Mouse (Mus musculus): ENCODE measurements around the gene Asphd1. TPM values are rescaled to one million over a fixed set of nuclear protein-coding genes. Genes with fewer than 3 reads are reported as not detected.

The Asphd1 gene
- polyA plus RNA-seq, 1 experiment from 2014 or later: not detected

DNA sequence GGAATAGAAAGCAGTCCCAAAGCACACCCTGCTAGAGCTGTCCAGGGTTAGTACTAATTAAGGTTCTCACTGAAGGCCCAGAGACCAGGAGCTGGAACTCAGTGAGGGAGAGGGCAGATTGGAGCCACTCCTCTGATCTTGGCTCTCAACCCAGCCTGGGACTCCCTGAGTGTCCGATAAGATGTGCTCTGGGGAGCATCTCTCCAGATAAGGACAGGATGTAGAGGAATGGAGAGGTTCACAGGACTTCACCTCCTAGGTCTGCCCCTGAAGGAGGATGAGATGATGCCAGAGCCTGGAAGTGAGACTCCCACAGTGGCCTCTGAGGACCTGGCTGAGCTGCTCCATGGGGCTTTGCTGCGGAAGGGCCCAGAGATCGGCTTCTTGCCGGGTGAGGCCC lies 2.4 kb upstream of the Asphd1 start:
- 16% methylated on average over 4 of the region's 4 CpGs for WGBS (ENCODE audit: insufficient replicate concordance)
- no peak overlapping the region for H3K4me3 ChIP-seq (replicated peaks)
- H3K9ac ChIP-seq: no peak overlapping the region
- H3K27ac ChIP-seq (replicated peaks): no peak overlapping the region
- H3K4me1 ChIP-seq (replicated peaks): peaks cover 20% of the 10 kb centered on the region
- H3K36me3 ChIP-seq (replicated peaks): no peaks in the 10 kb centered on the region
- H3K9me3 ChIP-seq (replicated peaks): no peaks in the 10 kb centered on the region
- peaks cover 55% of the 10 kb centered on the region for H3K27me3 ChIP-seq
- H3K4me2 ChIP-seq: no peak overlapping the region
- no peak for ATAC-seq (ENCODE audit: insufficient read depth)

DNA sequence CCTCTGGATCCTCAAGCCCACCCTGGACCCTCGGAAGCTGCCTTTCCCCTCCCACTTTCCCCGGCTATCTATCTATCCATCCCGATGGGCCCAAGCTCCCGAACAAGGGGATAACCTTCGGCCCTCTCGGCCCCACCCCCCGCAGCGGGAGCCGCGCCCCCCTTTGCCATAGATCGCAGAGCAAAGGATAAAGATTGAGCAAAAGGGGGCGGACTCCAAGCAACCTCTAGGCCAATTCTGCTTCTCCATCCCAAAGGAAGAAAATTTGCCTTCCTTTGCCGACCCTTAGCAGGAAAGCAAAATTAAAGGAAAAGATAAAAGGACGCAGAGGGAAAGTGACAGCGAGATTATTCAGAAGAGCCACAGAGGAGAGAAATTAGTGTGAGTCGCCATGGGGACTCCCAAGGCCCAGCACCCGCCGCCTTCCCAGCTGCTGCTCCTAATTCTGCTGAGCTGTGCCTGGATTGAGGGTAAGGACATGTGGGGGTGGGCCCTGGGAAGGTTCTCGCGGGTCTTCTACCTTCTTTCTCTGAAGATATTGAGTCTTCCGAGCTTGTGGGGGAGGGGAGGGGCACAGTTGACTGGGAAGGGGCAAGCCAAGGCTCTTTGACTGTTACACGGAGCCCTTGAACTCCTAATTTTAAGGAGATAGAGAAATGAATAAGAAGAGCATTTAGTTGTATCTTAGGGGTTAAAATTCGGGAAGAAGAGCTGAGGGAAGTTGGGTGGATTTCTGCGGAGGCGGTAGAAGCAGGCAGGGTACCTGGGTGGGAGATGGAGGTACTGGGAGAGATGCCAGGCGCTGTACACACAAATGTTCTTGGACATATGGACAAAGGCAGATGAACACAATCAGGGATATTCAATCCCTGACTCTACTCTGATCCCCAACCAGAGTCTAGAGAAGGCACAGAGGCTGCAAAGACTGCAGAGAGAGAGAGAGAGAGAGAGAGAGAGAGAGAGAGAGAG lies 1.5 kb upstream of the Asphd1 start:
- WGBS (ENCODE audit: insufficient replicate concordance): 7% methylated on average over 26 of the region's 26 CpGs
- Histone ChIP-seq H3K36me3 (replicated peaks) (no peaks in the 10 kb centered on the region), H3K4me2 (peak overlapping the region; percentile 79), H3K4me1 (replicated peaks) (peaks cover 20% of the 10 kb centered on the region), H3K27ac (replicated peaks) (no peak overlapping the region), H3K9ac (no peak overlapping the region), H3K27me3 (peaks cover 55% of the 10 kb centered on the region), H3K9me3 (replicated peaks) (no peaks in the 10 kb centered on the region), H3K4me3 (replicated peaks) (no peak overlapping the region)
- ATAC-seq (ENCODE audit: insufficient read depth): no peak

DNA sequence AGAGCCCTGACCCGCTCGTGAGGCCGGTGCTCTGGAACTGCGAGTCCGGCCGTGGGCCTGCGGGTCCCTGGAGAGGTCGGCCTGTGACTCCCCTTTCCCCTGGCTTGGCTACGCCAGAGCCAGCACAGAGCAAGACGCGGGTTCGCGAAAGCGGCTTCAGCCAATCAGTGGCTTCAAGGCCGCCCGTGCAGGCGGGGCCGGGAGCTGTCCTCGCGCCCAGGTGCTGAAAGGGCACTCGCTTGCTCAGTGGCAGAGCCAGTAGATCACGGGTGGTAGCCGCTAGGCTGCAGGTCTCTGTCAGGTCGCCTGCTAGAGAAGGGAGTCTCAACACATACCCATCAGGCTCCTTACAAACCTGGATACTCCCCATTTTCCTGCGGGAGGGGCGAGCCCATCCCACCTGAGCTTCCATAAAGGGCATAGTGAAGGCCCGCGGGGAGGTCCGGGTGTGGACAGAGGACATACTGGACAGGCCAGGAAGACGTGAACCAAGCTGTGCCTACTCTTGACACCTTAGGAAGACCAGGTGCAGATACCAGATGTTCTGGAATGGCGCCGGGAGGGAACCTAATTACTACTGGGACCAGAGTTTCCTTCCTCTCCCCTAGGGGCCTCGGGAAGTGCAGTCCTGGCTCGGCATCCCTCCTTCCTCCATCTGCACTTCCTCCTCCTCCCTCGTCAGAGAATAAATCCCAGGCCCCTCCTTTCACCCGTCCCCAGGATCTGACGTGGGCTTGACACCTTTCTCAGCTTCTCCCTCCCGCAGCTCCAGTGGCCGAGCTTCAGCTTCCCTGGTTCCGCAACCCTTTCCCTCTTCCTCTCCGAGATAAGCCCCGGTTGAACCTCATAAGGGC lies 638 bp upstream of the Asphd1 start, which contains the start of gene Sez6l2:
Gene Sez6l2, plus strand, starts transcription at position 771 of the 854 bp plus-strand sequence.
- H3K27ac ChIP-seq (replicated peaks): no peak within 1 kb of the TSS
- peaks cover 55% of the 10 kb centered on the region for H3K27me3 ChIP-seq
- WGBS (ENCODE audit: insufficient replicate concordance): 2% methylated on average over 42 of the region's 42 CpGs
- H3K4me3 ChIP-seq (replicated peaks): peak within 1 kb of the TSS; percentile 50
- peak; percentile 65 for ATAC-seq (ENCODE audit: insufficient read depth)
- peaks cover 20% of the 10 kb centered on the region for H3K4me1 ChIP-seq (replicated peaks)
- H3K4me2 ChIP-seq: peak within 1 kb of the TSS; percentile 79
- no peaks in the 10 kb centered on the region for H3K36me3 ChIP-seq (replicated peaks)
- H3K9ac ChIP-seq: peak within 1 kb of the TSS; percentile 30; the same call in 1 of the 2 replicates
- no peaks in the 10 kb centered on the region for H3K9me3 ChIP-seq (replicated peaks)

DNA sequence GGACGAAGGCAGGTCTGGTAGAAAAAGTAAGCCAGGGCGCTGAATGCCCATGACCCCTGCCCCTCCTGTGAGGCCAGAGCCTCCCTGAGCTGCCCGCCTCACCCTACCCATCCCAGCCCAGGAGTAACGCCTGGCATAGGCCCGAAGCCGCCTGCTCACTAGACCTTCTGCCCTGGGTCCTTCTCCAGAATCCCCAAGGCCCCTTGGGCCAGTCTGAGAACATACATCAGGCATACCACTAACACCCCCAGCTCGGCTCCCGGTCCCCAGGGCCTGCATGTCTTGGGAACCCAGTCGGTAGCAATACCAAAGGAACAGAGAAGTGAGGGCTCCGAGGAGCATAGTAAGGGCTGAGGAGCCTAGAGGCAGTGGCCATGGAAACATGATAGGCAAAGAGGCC lies 756 bp downstream of the Asphd1 start:
- Histone ChIP-seq H3K27ac (replicated peaks) (no peak overlapping the region), H3K27me3 (peaks cover 52% of the 10 kb centered on the region), H3K9ac (no peak overlapping the region), H3K9me3 (replicated peaks) (no peaks in the 10 kb centered on the region), H3K36me3 (replicated peaks) (no peaks in the 10 kb centered on the region; the same call in 1 of the 2 replicates), H3K4me3 (replicated peaks) (no peak overlapping the region), H3K4me2 (no peak overlapping the region), H3K4me1 (replicated peaks) (peaks cover 20% of the 10 kb centered on the region)
- WGBS (ENCODE audit: insufficient replicate concordance): 70% methylated on average over 10 of the region's 10 CpGs
- no peak for ATAC-seq (ENCODE audit: insufficient read depth)

DNA sequence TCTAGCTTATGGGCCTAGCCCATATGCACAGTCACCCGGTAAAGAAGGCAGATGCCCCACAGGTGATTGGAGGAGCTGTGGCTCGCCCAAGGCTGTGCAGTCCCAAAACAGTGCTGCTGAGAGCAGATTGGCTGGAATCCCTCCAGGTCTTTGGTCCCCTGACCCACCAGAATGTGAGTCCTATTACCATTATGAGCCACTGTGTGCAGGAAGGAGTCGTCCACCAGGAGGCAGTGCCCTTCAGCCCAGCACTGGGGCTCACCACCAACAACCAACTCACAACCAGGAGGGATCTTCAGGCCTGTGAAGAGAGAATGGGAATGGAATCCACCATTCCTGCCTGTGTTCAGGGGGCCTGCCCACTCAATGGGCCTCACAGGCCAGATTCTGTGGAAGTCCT lies 2.9 kb downstream of the Asphd1 start:
- WGBS (ENCODE audit: insufficient replicate concordance): 41% methylated on average over 3 of the region's 3 CpGs
- Histone ChIP-seq H3K36me3 (replicated peaks) (no peaks in the 10 kb centered on the region; the same call in 1 of the 2 replicates), H3K4me3 (replicated peaks) (no peak overlapping the region), H3K9ac (no peak overlapping the region), H3K27ac (replicated peaks) (no peak overlapping the region), H3K9me3 (replicated peaks) (no peaks in the 10 kb centered on the region), H3K27me3 (peaks cover 32% of the 10 kb centered on the region), H3K4me2 (no peak overlapping the region), H3K4me1 (replicated peaks) (peaks cover 19% of the 10 kb centered on the region)
- ATAC-seq (ENCODE audit: insufficient read depth): no peak

DNA sequence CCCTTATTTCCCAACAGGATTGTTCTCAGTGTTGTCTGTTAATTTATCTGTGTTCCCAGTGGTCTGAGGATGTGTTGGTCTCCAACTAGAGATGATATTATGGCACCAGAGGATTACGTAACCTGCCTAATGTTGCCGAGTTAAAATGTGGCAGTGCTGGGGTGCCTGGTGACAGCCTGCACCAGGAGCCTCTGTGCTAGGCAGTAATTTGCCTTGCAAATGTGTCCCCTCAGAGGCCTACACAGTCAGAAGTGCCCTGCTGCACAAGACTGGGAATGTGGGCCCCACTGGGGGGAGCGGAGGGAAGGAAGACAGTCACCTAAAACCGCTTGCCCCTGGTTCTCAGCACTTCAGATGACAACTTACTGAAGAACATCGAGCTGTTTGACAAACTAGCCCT lies 7.6 kb downstream of the Asphd1 start:
- no peak overlapping the region for H3K4me3 ChIP-seq (replicated peaks)
- peaks cover 9% of the 10 kb centered on the region for H3K36me3 ChIP-seq (replicated peaks)
- no peaks in the 10 kb centered on the region for H3K9me3 ChIP-seq (replicated peaks)
- H3K27me3 ChIP-seq: no peaks in the 10 kb centered on the region
- peaks cover 12% of the 10 kb centered on the region; the same call in 1 of the 2 replicates for H3K4me1 ChIP-seq (replicated peaks)
- H3K27ac ChIP-seq (replicated peaks): no peak overlapping the region
- no peak overlapping the region for H3K4me2 ChIP-seq
- H3K9ac ChIP-seq: no peak overlapping the region
- WGBS (ENCODE audit: insufficient replicate concordance): 71% methylated on average over 5 of the region's 5 CpGs
- no peak for ATAC-seq (ENCODE audit: insufficient read depth)

DNA sequence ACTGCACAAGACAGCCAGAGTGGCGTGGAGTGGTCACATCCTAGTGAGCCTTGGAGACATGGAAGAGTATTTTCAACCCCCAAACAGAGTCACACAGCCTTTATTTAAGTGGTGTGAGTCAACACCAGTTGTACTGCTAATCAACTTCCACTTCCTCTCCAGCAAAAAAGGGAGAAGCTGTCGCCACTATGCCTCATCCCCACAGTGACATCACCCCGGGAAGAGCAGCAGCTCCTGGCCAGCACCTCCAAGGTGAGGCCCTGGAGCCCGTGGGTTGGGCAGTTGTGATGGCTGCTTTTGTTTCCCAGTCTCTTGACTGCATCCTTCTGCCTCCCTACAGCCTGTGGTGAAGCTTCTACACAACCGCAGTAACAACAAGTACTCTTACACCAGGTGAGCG lies 8.2 kb downstream of the Asphd1 start:
- 53% methylated on average over 6 of the region's 6 CpGs for WGBS (ENCODE audit: insufficient replicate concordance)
- H3K36me3 ChIP-seq (replicated peaks): peaks cover 14% of the 10 kb centered on the region

DNA sequence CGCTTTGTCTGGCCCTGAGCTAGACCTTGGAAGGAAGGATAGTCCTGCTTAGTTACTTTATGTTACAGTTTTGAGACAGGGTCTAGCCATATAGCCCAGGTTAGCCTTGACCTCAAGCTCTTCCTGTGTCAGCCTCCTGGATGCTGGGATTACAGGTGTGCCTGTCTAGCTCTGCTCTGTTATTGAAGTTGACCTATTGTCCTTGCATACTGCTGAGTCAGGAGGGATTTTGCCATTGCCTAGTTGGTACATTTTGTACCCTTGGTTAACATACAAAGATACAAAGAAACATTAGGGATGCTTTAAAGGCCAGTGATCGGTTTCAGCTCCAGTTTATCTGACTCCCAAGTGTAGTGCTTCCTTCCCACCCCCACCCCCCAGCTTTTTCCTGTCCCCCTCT lies 16.7 kb downstream of the Asphd1 start:
- Histone ChIP-seq H3K27me3 (no peaks in the 10 kb centered on the region), H3K4me3 (replicated peaks) (no peak overlapping the region), H3K9ac (no peak overlapping the region), H3K4me2 (no peak overlapping the region), H3K9me3 (replicated peaks) (no peaks in the 10 kb centered on the region), H3K4me1 (replicated peaks) (peaks cover 24% of the 10 kb centered on the region), H3K27ac (replicated peaks) (no peak overlapping the region), H3K36me3 (replicated peaks) (peaks cover 22% of the 10 kb centered on the region)
- ATAC-seq (ENCODE audit: insufficient read depth): no peak
- WGBS (ENCODE audit: insufficient replicate concordance): 65% methylated on average over 2 of the region's 2 CpGs

More for the DNA sequence above, 8.2 kb downstream of the Asphd1 start:
- no peak for ATAC-seq (ENCODE audit: insufficient read depth)
- Histone ChIP-seq H3K4me3 (replicated peaks) (no peak overlapping the region), H3K9me3 (replicated peaks) (no peaks in the 10 kb centered on the region), H3K27ac (replicated peaks) (no peak overlapping the region), H3K4me1 (replicated peaks) (peaks cover 12% of the 10 kb centered on the region; the same call in 1 of the 2 replicates), H3K4me2 (no peak overlapping the region), H3K9ac (no peak overlapping the region), H3K27me3 (no peaks in the 10 kb centered on the region)

DNA sequence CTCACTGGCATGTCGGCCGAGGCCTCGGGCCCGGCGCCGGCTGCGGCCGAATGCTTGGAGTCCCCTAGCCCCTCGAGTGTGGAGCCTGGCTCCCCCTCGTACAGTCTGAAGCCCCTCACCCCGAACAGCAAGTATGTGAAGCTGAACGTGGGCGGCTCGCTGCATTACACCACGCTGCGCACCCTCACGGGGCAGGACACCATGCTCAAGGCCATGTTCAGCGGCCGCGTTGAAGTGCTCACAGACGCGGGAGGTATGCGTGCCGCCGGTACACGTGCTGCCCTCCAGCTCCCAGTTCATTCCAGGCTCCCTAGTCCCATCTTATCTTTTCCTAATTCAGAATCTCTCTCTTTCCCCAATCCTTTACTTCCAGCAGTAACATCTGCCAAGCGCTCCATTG lies 20.3 kb downstream of the Asphd1 start:
- peak overlapping the region; percentile 70 for H3K27ac ChIP-seq (replicated peaks)
- no peaks in the 10 kb centered on the region for H3K27me3 ChIP-seq
- peak; percentile 51 for ATAC-seq (ENCODE audit: insufficient read depth)
- peaks cover 49% of the 10 kb centered on the region for H3K4me1 ChIP-seq (replicated peaks)
- WGBS (ENCODE audit: insufficient replicate concordance): 0% methylated on average over 27 of the region's 27 CpGs
- H3K4me2 ChIP-seq: peak overlapping the region; percentile 100
- H3K9me3 ChIP-seq (replicated peaks): no peaks in the 10 kb centered on the region
- H3K36me3 ChIP-seq (replicated peaks): peaks cover 10% of the 10 kb centered on the region; the same call in 1 of the 2 replicates
- peak overlapping the region; percentile 91 for H3K9ac ChIP-seq
- peak overlapping the region; percentile 88 for H3K4me3 ChIP-seq (replicated peaks)

DNA sequence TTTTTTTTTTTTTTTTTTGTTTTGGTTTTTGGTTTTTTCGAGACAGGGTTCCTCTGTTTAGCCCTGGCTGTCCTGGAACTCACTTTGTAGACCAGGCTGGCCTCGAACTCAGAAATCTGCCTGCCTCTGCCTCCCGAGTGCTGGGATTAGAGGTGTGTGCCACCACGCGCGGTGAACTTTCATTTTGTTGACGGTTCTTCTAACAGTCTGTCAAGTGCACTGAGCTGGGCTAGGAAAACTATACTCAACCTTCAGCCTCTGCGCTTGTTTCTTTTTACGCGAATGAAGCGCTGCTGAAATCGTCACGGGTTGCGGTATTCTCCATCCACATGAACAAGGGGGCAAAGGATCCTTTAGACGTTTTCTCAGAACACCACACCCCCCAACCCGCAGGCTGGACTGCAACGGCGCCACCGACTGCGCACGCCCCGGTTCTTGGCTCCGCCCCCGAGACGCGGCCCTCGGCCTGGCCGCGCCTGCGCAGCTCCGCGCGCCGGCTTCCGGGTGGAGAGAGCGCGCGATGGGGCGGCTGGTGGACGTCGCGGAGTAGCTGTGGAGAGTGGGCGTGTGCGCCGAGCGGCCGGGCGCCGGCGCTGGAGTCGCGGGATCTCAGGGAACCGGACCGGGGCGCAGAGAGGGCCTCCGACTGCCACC lies 20.9 kb downstream of the Asphd1 start, which contains the start of gene Kctd13:
Gene Kctd13, plus strand, starts transcription at position 496 of the 654 bp plus-strand sequence.
- peak within 1 kb of the TSS; percentile 100 for H3K4me2 ChIP-seq
- H3K9ac ChIP-seq: peak within 1 kb of the TSS; percentile 91
- no peaks in the 10 kb centered on the region for H3K9me3 ChIP-seq (replicated peaks)
- H3K27me3 ChIP-seq: no peaks in the 10 kb centered on the region
- WGBS (ENCODE audit: insufficient replicate concordance): 1% methylated on average over 56 of the region's 56 CpGs
- ATAC-seq (ENCODE audit: insufficient read depth): peak; percentile 94
- H3K4me1 ChIP-seq (replicated peaks): peaks cover 53% of the 10 kb centered on the region
- H3K4me3 ChIP-seq (replicated peaks): peak within 1 kb of the TSS; percentile 88
- peak within 1 kb of the TSS; percentile 82 for H3K27ac ChIP-seq (replicated peaks)
- peaks cover 10% of the 10 kb centered on the region; the same call in 1 of the 2 replicates for H3K36me3 ChIP-seq (replicated peaks)
